34 mouse cellular contexts compared by ENCODE assay signal in the genomic region with DNA sequence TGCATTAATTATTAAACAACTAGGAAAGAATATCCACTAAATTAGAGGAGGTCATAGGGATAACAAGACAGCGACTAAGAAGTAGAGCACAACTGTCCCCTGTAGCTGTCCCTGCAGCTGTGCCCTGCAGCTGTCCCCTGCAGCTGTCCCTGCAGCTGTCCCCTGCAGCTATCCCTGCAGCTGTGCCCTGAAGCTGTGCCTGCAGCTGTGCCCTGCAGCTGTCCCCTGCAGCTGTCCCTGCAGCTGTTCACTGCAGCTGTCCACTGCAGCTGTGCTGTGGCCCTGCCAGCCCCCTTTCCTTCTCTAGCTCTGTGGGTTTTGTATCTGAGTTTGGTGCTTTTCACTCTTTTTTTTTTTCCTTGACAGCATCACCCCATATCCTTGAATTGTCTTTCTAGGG.
"Had no signal": no experiment of that assay in that cellular context is flagged by ENCODE, and none has a peak within 500 bp of the region (broad histone marks: within the 10 kb centered on the region; RNA-seq: fewer than 3 reads in every experiment).

No protein-coding gene starts in this region.

- H3K27ac ChIP-seq: heart, embryonic 10.5 days; heart, embryonic 13.5 days; heart, embryonic 15.5 days; hindbrain, embryonic 10.5 days; hindbrain, embryonic 12.5 days; hindbrain, embryonic 13.5 days; hindbrain, embryonic 14.5 days; hindbrain, embryonic 15.5 days; hindbrain, postnatal 0 days; intestine, embryonic 15.5 days; kidney, embryonic 15.5 days; kidney, postnatal 0 days had no signal

- H3K4me1 ChIP-seq: hindbrain, embryonic 10.5 days; hindbrain, embryonic 12.5 days; hindbrain, embryonic 13.5 days; hindbrain, embryonic 15.5 days had no signal

- ATAC-seq: hindbrain, embryonic 16.5 days; hindbrain, postnatal 0 days; inflammation-experienced regulatory T-cells, adult 6 months; intestine, embryonic 15.5 days; intestine, embryonic 16.5 days; intestine, postnatal 0 days had no signal

- H3K9ac ChIP-seq: heart, embryonic 12.5 days; heart, embryonic 13.5 days; heart, embryonic 15.5 days; hindbrain, embryonic 12.5 days; hindbrain, embryonic 13.5 days; hindbrain, embryonic 14.5 days; hindbrain, embryonic 15.5 days; intestine, embryonic 15.5 days; kidney, embryonic 15.5 days had no signal

- DNase-seq: heart, postnatal 10 days; heart, postnatal 14 days; heart, postnatal 36 days; heart, postnatal 4 days; kidney, adult 11 months; kidney, adult 18-20 months; kidney, adult 2 months; kidney, adult 8-10 months; kidney, adult 9 months; kidney, postnatal 10 days; kidney, postnatal 14 days; kidney, postnatal 25 days; kidney, postnatal 36 days; kidney, postnatal 4 days; layer of hippocampus, adult 9-11 months; layer of hippocampus, postnatal 36 days had no signal

- H3K4me2 ChIP-seq: heart, embryonic 11.5 days; heart, embryonic 12.5 days; heart, embryonic 13.5 days; heart, embryonic 15.5 days; hindbrain, embryonic 12.5 days; hindbrain, embryonic 13.5 days; hindbrain, embryonic 14.5 days; hindbrain, embryonic 15.5 days; intestine, embryonic 15.5 days; kidney, embryonic 15.5 days had no signal

- H3K4me3 ChIP-seq: heart, embryonic 10.5 days; heart, embryonic 12.5 days; heart, embryonic 13.5 days; heart, embryonic 15.5 days; hindbrain, embryonic 10.5 days; hindbrain, embryonic 12.5 days; hindbrain, embryonic 13.5 days; hindbrain, embryonic 15.5 days; intestine, embryonic 15.5 days; kidney, embryonic 15.5 days had no signal

- H3K36me3 ChIP-seq: heart, embryonic 10.5 days; heart, embryonic 12.5 days; heart, embryonic 13.5 days; heart, embryonic 15.5 days; hindbrain, embryonic 10.5 days; hindbrain, embryonic 12.5 days; hindbrain, embryonic 13.5 days; hindbrain, embryonic 15.5 days; intestine, embryonic 15.5 days; kidney, embryonic 15.5 days had no signal

- H3K9me3 ChIP-seq: heart, embryonic 10.5 days; heart, embryonic 12.5 days; heart, embryonic 13.5 days; heart, embryonic 15.5 days; hindbrain, embryonic 10.5 days; hindbrain, embryonic 12.5 days; hindbrain, embryonic 13.5 days; hindbrain, embryonic 15.5 days; intestine, embryonic 15.5 days; kidney, embryonic 15.5 days had no signal

- H3K27me3 ChIP-seq: heart, embryonic 12.5 days; heart, embryonic 15.5 days; hindbrain, embryonic 12.5 days; hindbrain, embryonic 13.5 days; hindbrain, embryonic 15.5 days; intestine, embryonic 15.5 days; kidney, embryonic 15.5 days had no signal
